Mouse (Mus musculus) right cerebral cortex, adult 18-20 months (tissue): ENCODE results near the gene Olfr270.
A peak's percentile ranks its signal among the peaks of the same experiment; 100 is the strongest.

Experiments
- DNase-seq: peaks from one replicate; pipeline ENCODE4 v3.0.0; 2022; ENCODE audit warnings: mixed read lengths

Olfr270 gene

GRCm38 (mm10) chr4:52964247-52964646 is at the start of gene Olfr270:
Gene Olfr270 (plus strand): TSS chr4:52964547.
- no peak for DNase-seq

- DNase-seq = no peak
Observed at GRCm38 (mm10) chr4:52916659-52917310, 47.6 kb upstream of the Olfr270 start.

DNA sequence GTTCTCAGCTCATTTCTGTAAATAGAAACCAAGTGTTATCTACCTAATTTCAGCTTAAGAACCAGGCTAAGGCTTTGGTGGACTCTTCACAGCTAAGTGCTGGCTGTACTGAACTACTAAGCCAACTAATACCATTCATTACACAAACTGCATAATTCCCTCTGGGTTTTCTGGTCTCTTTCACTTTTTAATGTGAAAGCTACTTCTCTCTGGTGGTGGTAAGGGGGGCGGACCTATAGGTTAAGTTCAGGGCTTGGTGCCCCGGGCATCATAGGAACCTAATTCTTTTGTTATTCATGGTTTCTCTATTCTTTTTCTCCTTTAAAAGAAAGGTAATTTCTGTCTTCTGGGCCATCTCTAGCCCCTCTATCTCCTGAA is 47.0 kb upstream of the Olfr270 start:
- no peak for DNase-seq

- DNase-seq = no peak
Observed at GRCm38 (mm10) chr4:52919078-52919477, 45.3 kb upstream of the Olfr270 start, which contains the start of gene Olfr272. Gene Olfr272 (minus strand): TSS chr4:52919178.

- DNase-seq = no peak
Observed at GRCm38 (mm10) chr4:52930480-52930879, 33.9 kb upstream of the Olfr270 start.

DNA sequence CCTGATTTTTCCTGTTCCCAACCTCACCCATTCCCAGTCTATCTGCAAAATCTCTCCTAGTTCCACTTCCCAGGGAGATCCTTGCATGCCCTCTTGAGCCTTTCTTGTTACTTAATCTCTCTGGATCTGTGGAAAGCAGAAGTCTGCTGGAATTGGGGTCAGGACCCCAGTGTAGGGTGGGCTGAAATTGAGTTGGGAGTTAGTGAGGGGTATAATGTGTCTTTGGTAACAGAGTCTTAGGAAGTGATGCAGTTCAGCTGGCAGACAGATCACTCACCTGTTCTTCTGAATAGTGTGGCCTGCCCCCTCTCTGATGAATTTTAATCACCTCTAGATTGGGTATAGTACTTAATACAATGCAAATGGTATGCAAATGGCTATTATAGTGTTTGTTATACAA is 17.7 kb upstream of the Olfr270 start:
- no peak for DNase-seq

DNA sequence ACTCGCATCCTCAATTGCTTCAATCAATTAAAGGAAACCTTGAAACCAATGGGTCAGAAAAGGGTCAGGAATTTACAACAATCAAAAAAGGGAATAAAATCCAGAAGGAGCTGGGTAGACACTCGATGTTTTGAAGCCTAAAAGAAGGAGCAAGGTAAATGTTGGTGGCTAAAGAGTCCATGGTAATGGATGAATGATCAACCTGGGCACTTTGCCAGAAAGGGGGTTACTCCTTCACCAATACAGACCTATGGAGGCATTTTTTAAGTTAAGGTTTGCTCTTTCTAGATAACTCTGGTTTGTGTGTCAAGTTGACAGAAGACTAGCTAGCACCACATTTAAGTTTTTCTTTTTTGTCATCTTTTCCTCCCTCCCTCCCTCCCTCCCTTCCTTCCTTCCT is 15.3 kb upstream of the Olfr270 start:
- no peak for DNase-seq

DNA sequence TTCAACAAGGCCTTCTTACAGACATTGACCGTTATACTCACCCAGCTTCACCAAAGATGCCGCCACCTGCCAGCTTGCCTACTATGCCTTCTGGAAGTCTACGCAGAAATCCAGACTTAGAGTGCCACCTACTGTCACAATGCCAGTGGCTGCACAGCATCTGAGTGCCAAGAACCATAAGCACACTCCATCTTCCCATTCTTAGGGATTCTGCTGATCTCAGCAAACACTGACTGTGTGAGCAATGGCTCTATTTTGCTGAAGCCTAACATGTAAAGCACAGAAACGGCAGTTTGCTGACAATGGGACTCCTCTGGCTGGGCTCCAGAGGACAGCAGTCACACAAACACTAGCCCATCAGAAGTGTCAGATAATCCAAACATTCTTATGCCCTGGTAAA is 5.7 kb upstream of the Olfr270 start:
- DNase-seq = peak; percentile 65

- DNase-seq = peak; percentile 10
Observed at GRCm38 (mm10) chr4:52985216-52985615, 20.9 kb downstream of the Olfr270 start.

- DNase-seq = no peak
Observed at GRCm38 (mm10) chr4:52986266-52986665, 21.9 kb downstream of the Olfr270 start.

DNA sequence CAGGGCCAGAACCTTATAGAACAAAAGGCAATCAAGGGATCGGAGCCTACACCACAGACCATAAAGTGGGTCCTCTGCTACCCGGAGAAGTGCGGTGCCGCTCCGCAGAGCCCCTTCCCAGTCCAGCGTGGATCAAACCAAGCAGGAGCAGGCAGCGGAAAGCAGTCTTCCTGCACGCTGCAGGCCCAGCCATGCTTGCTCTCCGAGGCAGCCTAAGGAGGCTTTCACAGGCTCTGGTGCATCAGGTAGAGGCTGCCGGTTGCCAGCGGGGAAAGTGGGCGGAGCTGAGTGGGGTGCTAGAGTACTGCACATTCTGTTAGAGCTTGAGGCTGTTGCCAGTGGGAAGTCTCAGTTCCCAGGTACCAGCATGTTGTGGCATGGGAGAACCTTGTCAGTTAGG is 24.9 kb downstream of the Olfr270 start, which contains the start of gene Nipsnap3a:
Nipsnap3a (plus strand) TSS at position 25 of the 400 bp plus-strand sequence.
- no peak for DNase-seq

GRCm38 (mm10) chr4:52999449-52999848 is 35.1 kb downstream of the Olfr270 start:
- no peak for DNase-seq

DNA sequence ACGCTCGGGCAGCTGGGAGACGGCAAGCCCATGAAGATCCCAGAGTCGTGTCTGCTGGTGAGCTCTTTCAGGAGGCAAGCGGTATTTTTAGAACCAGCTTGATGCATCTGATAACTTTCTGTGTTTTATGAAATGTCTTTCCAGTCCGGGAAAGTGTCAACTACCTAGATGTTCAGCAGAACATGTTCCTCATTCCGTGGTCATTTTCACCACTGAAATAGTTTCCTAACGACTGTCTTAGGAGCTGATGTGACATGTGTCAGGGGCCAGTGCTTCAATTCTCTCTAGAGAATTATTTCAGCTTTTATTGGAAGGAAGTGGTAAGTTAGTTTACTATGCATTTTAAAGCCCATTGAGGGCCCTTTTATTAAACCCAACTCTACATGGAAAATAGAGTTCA is 35.8 kb downstream of the Olfr270 start:
- DNase-seq = no peak

GRCm38 (mm10) chr4:53009183-53009582 is 44.8 kb downstream of the Olfr270 start:
- DNase-seq = no peak

GRCm38 (mm10) chr4:53009871-53010270 is 45.5 kb downstream of the Olfr270 start:
- DNase-seq = no peak

- peak; percentile 95 for DNase-seq
Observed at GRCm38 (mm10) chr4:53011732-53012361, 47.5 kb downstream of the Olfr270 start, which contains the start of gene Nipsnap3b. Gene Nipsnap3b (plus strand): TSS chr4:53011880.

DNA sequence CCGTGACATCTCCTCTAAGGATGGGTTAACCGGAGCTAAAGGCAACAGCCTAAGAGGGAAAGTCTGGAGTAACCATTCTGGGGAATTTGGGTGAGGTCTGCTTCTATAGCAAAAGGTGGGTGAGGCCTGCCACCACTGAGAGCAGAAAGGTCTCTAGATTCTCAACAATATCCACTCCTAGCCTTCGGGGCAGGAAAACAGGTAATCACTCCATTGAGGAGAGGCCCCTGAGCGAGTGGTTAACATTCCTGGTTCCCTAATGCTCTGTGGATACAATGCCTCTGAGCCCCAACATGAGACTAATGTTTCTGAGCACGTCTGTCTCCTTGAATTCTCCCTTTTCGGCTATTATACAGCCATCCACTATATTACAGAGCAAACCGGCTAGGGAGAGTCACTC is 50.1 kb downstream of the Olfr270 start:
- DNase-seq = no peak

DNA sequence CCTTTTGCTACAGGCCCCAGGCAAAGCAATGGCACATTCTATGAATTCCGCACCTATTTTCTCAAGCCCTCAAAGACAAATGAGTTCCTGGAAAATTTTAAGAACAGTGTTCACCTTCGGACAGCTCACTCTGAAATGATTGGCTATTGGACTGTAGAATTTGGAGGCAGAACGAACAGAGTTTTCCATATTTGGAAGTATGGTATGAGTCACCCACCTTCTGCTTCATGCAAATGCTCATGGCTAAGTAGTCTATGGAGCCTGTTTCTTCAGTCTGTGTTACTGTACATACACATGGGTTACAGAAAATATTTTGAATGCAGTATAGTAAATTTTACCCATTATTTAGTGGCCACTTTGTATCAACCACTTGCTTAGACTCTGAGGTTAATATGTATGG is 50.7 kb downstream of the Olfr270 start:
- no peak for DNase-seq

GRCm38 (mm10) chr4:53018392-53018791 is 54.0 kb downstream of the Olfr270 start:
- DNase-seq = no peak
